Mouse (Mus musculus) testis, adult 2 months (tissue): Measurements from ENCODE around the gene B3galnt2.

Experiments
- CTCF ChIP-seq: fragments of 200-500 bp; IDR thresholded peaks from 2 replicates; pipeline ENCODE4 v1.5.1; 2012; ENCODE audit warnings: low read depth, mild to moderate bottlenecking, inconsistent platforms, low read length, moderate library complexity; ENCODE audit not compliant: control insufficient read depth, insufficient read depth, insufficient replicate concordance
- POLR2A ChIP-seq: fragments of 200-500 bp; IDR thresholded peaks from 2 replicates; pipeline ENCODE4 v1.6.1; 2012; ENCODE audit warnings: low read depth, mild to moderate bottlenecking, inconsistent platforms, low read length, moderate library complexity; ENCODE audit not compliant: control insufficient read depth

DNA sequence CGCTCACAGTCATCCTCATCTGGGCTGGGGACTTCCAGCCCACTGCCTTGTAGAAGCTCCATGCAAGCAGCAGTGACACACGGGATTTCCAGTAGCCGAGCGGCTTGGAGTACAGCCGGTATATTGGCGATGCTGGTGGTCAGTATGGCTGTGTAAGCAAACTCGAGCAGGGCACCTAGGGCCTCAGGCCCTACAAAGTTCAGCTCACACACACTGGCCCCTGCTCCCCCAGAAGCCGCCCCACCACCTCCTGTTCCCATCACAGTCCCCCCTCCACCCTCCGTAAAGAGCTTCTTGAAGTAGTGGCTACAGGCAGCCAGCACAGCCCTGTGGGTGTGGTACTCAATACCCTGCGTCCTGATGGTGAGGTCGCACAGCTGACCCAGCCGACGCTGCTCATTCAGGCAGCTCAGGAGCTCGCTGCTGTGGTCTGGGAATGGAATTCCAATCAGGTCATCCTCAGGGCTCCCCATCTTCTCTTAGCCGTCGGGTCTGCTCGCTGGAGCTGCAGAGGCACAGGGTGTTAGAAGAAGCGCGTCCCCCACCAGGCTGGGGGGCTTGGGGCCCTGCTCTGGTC, 11.2 kb downstream of the B3galnt2 start:
- TF ChIP-seq CTCF (no peak), POLR2A (no peak)
